Mouse (Mus musculus) kidney, adult 18-20 months (tissue): Measurements from ENCODE around the gene Ssh2.
"Not testable (repeated sequence)": the region's sequence is repeated elsewhere in the genome, so short reads cannot be mapped to it uniquely, and the experiment has no call there.

Source experiments
- DNase-seq: peaks from one replicate; pipeline ENCODE4 v3.0.0; 2021

Gene Ssh2

DNA sequence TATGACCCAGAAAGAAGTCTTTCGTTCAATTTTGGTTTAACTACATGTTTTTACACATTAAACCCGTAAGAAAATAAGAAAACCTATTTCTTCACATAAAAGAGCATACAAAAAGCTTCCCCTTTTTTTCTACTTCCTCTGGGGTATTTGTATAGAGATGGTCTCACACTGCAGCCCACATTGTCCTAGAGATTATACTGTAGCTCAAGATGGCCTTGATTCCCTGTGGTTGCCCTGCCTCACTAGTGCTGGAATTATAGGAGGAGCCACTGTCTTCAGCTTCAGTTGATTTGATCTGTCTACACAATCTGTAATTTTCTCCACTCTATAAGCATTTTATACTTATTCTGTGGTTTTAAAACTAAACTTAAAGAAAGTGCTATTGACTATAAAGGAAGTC, 15.4 kb downstream of the Ssh2 start:
- no peak for DNase-seq

- DNase-seq = no peak
These were observed 19.2 kb downstream of the Ssh2 start for GRCm38 (mm10) chr11:77235267-77235666.

DNA sequence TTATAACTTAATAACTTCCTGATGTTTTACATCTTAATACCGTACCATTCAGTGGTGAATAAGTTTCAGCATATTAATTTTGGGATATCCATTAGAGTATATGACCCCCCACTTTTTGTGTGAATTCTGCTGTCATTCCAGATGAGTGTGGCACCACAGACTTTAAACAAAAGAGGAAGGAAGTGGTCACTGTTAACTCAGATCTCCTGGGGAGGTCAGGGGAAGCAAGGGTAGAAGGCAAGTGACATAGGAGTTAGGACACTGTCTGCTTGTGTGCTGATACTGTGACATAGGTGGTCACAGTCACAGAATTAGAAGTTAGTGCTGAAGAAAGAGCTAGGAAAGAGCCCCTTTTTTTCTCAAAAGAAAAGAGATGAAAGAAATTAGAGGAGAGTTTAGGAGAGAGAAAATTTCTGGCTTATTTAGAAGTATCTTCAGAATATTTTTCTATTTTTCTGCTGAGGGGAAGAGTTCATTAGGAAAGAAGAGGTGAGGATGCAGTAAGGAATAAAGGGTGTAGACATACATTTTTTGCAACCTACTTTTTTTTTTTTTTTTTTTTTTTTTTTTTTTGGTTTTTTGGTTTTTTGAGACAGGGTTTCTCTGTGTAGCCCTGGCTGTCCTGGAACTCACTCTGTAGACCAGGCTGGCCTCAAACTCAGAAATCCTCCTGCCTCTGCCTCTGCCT, 23.7 kb downstream of the Ssh2 start:
- DNase-seq = no peak

DNA sequence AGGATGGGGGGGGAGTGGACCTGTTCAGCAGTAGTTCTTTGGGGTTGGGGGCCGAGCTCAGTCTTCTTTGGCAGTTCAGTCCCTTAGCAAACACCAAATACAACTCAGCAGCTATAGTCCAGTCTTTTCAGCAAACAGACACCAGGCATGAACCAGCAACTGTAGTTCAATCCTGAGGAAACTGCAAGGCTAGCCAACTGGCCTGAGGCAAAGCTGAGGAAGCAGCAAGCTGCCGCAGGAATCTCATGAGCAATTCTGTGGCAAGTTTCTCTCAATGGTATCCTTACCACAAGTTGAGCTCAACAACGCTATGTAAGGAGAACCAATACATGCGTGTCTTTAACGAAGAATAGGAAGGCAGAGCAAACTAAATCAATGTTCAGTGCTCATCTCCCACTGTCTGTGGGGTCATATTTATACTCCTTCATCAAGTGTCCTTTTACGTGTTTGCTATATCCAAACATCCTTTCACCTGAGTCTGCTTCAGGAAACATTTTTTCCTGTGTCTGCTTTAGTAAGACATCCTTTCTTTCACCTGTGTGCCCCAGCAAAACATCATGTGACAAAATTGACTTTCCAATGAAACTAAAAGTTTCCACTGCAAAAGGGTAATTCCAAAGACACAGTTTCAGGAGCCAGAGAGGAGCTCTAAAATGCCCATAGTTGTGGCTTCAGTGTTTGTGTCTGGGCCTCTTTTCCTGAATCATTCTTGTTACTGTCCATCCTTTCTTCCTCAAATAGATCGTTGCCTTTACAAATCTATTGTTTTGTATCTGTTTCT, 24.6 kb downstream of the Ssh2 start:
- no peak for DNase-seq

- no peak for DNase-seq
These were observed 26.8 kb downstream of the Ssh2 start for GRCm38 (mm10) chr11:77242912-77243311.

- no peak for DNase-seq
These were observed 36.7 kb downstream of the Ssh2 start for GRCm38 (mm10) chr11:77252826-77253225.

DNA sequence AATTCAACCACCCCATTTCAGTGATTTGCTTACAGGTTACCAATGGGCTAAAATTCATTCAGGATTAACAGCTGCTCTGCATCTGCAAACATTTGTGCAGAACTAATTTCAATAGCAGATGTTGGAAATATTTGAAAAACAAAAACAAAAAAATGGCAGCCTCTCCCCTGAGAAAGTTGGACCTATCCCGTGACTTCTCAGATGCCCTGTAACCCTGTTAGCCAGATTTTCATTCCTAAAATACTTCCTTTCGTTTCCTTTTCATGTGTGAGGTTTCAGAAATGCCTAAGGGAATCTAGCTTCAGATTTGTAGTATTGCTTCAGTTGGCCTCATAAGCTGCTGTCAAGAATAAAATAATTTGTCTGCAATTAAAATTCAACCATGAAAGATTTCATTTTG, 43.4 kb downstream of the Ssh2 start:
- no peak for DNase-seq

DNA sequence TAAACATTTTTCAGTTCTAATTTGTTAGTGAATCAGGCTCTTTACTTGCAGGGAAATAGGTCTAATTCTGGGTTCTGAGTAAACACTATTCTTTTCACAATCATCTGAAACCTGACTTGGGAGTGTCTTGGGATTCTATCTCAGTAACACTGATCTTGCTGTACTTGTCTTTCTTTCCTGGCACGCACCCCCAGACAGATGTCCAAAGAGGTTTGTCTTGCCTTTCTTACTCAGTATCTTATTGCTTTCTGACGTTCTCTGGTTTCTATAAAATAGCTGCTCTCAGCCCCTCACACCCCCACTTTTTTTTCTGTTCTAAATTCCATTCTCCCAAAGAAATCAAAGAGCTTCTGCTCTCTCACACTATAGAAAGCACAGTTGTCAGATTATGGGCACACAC, 51.3 kb downstream of the Ssh2 start:
- no peak for DNase-seq

DNA sequence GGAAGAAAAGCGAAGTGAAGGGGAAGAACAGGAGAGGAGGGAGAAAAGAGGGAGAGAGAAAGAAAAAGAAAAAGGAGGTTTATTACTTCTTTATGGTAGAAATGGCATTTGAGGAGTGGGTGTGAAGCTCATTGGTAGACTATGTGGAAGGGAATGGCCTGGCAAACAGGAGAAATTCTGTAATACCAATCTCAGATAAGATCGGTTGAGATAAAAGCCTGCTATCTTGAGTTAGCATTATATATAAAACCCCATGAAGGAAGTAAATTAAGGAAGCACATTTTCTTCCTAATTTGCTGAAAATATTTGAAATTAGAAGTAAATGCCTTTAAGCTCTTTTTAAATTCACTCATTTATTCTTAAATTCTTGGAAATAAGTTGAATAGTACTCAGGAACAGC, 59.9 kb downstream of the Ssh2 start:
- no peak for DNase-seq

- not testable (repeated sequence) for DNase-seq
These were observed 62.5 kb downstream of the Ssh2 start for GRCm38 (mm10) chr11:77278538-77278937.

DNA sequence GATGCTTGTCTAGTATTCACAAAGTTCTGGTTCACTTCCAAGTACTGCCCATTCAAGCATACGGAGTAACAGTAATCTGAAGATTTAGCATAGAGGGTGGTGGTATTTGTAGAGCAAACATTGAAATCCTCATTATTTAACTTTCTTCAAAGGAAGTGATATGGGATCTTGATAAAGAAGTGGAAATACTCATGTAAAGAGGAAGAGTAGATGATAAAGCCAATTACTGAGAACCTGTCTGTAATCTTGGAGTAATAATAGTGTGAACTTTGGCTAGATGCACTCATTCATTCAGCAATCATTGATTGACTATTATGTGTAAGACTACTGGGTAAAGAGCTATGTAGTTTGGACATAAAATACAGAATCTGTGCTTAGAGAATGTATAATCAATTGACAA, 64.1 kb downstream of the Ssh2 start:
- DNase-seq = no peak

DNA sequence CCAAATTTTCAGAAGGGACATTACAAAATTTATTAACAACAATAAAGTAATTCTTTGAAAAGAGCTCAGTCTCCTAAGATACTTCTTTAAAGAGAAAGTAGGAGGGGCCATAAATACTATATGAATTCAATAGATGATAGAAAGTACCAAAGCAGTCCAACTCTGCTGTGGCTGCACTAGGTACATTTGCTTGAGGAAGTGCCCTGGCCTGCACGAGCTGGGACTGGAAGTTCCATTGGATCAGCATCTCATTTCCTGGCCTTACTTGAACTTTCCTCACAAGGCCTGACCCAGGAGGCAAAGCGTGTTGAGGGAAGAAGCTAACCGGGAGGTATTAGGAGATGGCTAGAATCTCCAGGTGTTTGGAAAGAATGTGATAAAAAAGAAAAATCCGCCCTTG, 75.4 kb downstream of the Ssh2 start:
- DNase-seq = no peak

- not testable (repeated sequence) for DNase-seq
These were observed 77.6 kb downstream of the Ssh2 start for GRCm38 (mm10) chr11:77293673-77294072.

GRCm38 (mm10) chr11:77297246-77297645, 81.2 kb downstream of the Ssh2 start:
- DNase-seq = no peak

GRCm38 (mm10) chr11:77307205-77307604, 91.1 kb downstream of the Ssh2 start:
- no peak for DNase-seq

DNA sequence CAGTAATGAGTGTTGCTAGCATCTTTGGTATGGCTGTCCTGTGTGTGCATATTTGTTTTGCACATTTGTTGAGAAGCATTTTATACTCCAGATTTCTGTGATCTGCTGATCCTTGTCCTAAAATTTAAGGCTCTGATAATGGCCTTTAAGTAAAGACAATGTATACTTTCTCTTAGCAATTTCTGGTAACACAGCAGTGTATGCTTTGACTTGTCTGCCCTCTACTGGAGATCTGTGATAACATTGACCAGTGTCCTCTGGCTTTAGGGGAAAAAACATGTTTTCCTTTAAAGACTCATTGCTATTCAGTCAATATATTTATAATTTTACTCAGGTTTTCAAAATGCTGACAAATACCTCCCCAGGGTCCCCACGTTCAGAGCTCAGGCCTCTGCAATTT, 92.4 kb downstream of the Ssh2 start:
- no peak for DNase-seq

GRCm38 (mm10) chr11:77317721-77318477, 101.8 kb downstream of the Ssh2 start:
- DNase-seq = peak; percentile 20

- DNase-seq = no peak
These were observed 102.5 kb downstream of the Ssh2 start for GRCm38 (mm10) chr11:77318478-77319118.

- DNase-seq = no peak
These were observed 105.1 kb downstream of the Ssh2 start for GRCm38 (mm10) chr11:77321214-77321613.

- DNase-seq = no peak
These were observed 114.4 kb downstream of the Ssh2 start for GRCm38 (mm10) chr11:77330529-77330928.

DNA sequence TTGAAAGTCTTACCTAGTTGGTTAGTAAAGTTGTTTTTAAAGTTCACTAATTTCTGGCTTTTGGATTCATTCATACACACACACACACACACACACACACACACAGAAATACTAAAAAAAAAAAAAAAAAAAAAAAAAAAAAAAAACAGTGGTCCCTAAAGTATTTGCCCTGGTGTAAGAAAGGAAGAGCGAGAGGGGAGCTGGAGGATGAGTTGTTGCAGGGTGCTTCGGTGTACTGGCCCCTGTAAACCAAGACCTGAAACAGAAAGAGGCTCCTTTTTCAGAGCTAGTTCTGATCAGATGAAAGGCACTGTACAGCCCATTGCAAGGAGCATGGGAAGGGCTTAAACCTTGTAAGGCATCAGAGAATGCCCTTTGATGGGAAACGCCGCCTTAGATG, 131.2 kb downstream of the Ssh2 start:
- no peak for DNase-seq

- peak; percentile 94 for DNase-seq
These were observed 132.2 kb downstream of the Ssh2 start for GRCm38 (mm10) chr11:77348142-77348741.

DNA sequence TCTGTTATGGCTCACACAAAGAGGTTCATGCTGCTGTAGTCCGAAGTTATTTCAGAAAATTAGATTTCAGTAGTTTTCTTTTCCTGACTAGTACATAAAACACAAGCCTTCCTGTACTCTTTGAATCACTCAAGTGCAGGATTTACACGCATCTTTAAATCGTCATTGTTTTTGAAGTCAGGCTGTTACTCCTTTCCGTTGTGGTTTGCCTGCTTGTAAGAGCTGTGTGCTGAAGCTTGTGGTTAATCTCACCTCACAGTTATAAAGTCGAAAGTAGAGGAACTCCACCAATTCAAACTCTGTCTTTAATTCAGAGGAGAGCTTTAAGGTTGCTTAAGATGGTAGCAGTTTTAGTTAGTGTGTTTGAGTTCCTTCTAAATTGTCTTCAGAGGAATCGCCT, 132.9 kb downstream of the Ssh2 start:
- DNase-seq = no peak
